ENCODE assay signal across 30 mouse cellular contexts in the genomic region with DNA sequence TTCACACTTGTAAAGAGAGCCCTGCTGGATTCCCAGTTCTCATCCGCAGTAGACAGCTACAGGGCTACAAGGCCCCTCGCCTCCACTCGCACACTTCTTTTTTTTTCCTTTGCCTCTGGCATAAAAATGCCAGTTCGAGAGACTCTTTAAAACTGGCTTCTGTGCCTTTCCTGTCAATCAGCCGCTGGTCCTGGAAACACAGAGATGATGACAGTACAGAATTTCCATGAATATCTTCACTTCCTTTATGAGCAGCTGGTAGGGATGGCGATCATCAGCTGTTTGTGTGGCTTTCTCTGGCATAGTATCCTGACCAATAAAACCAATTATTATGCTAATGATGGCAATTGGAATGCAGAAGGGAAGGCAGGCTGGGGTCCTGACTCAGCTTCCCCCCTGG.
DNase-seq lines count a peak whose midpoint lies in the region; ATAC-seq lines count a peak whose summit lies in the region.
"Had no signal": no experiment of that assay in that cellular context is flagged by ENCODE, and none has a peak within 500 bp of the region (broad histone marks: within the 10 kb centered on the region; RNA-seq: fewer than 3 reads in every experiment).

No protein-coding gene starts in this region.

- WGBS in heart, embryonic 10.5 days, result 64% methylated on average over 6 of the region's 6 CpGs
- WGBS in midbrain, embryonic 14.5 days, result 52% methylated on average over 6 of the region's 6 CpGs
- WGBS in midbrain, embryonic 10.5 days, result 78% methylated on average over 6 of the region's 6 CpGs

- H3K4me1 ChIP-seq in heart, embryonic 10.5 days, result no peaks in the 10 kb centered on the region
- no peaks in the 10 kb centered on the region for H3K4me1 ChIP-seq in midbrain, embryonic 14.5 days (ENCODE audit: control insufficient read depth, insufficient read depth, low read length)
- H3K4me1 ChIP-seq in midbrain, embryonic 10.5 days, result no peaks in the 10 kb centered on the region
- H3K4me1 ChIP-seq: hindbrain, embryonic 10.5 days; intestine, embryonic 15.5 days; liver, embryonic 12.5 days; midbrain, embryonic 12.5 days; neural tube, embryonic 13.5 days; stomach, embryonic 15.5 days had no signal

- no peaks in the 10 kb centered on the region for H3K9me3 ChIP-seq in heart, embryonic 10.5 days
- H3K9me3 ChIP-seq in midbrain, embryonic 14.5 days (ENCODE audit: control insufficient read depth, low read length), result no peaks in the 10 kb centered on the region
- H3K9me3 ChIP-seq in midbrain, embryonic 10.5 days (replicated peaks), result no peaks in the 10 kb centered on the region
- H3K9me3 ChIP-seq: hindbrain, embryonic 10.5 days; intestine, embryonic 15.5 days; liver, embryonic 12.5 days; midbrain, embryonic 12.5 days; neural tube, embryonic 13.5 days; stomach, embryonic 15.5 days had no signal

- no peak overlapping the region for H3K4me2 ChIP-seq in midbrain, embryonic 14.5 days (ENCODE audit: low read length)
- H3K4me2 ChIP-seq: intestine, embryonic 15.5 days; liver, embryonic 12.5 days; midbrain, embryonic 12.5 days; neural tube, embryonic 13.5 days; stomach, embryonic 15.5 days had no signal

- H3K27me3 ChIP-seq in heart, embryonic 10.5 days (ENCODE audit: insufficient read depth, poor library complexity, severe bottlenecking), result no peaks in the 10 kb centered on the region
- H3K27me3 ChIP-seq in midbrain, embryonic 14.5 days (ENCODE audit: control insufficient read depth, insufficient read depth, low read length), result no peaks in the 10 kb centered on the region
- H3K27me3 ChIP-seq in midbrain, embryonic 10.5 days (ENCODE audit: low read depth, poor library complexity, severe bottlenecking), result no peaks in the 10 kb centered on the region
- H3K27me3 ChIP-seq: intestine, embryonic 15.5 days; liver, embryonic 12.5 days; midbrain, embryonic 12.5 days; neural tube, embryonic 13.5 days; stomach, embryonic 15.5 days had no signal

- H3K4me3 ChIP-seq in heart, embryonic 10.5 days, result no peak overlapping the region
- H3K4me3 ChIP-seq in midbrain, embryonic 14.5 days (replicated peaks; ENCODE audit: low read depth, low read length), result no peak overlapping the region
- H3K4me3 ChIP-seq in midbrain, embryonic 10.5 days, result no peak overlapping the region
- H3K4me3 ChIP-seq: gastrocnemius, adult 2 months; heart, adult 2 months; hindbrain, embryonic 10.5 days; intestine, embryonic 15.5 days; liver, embryonic 12.5 days; midbrain, embryonic 12.5 days; neural tube, embryonic 13.5 days; stomach, embryonic 15.5 days had no signal

- peak; percentile 83 for DNase-seq in heart, adult 11 months
- DNase-seq in heart, embryonic 10.5 days (ENCODE audit: low spot score), result no peak
- DNase-seq in midbrain, embryonic 14.5 days, result peak; percentile 26
- DNase-seq in midbrain, embryonic 10.5 days (ENCODE audit: low spot score), result no peak
- DNase-seq in ZHBTc4 (ENCODE audit: low read depth, low spot score), result peak; percentile 6
- DNase-seq in cerebellum, adult 18-20 months, result no peak
- DNase-seq in embryo, embryonic 9.5 days (ENCODE audit: extremely low spot score), result no peak
- DNase-seq: adrenal gland, postnatal 25 days; cerebellum, adult 8-10 months; cerebellum, postnatal 25 days; gastrocnemius, adult 2 months; gastrocnemius, postnatal 36 days; heart, adult 2 months; heart, postnatal 14 days; kidney, adult 2 months; kidney, postnatal 4 days; left cerebral cortex, postnatal 4 days; liver, postnatal 0 days; lung, postnatal 36 days; right cerebral cortex, postnatal 25 days; thymus, postnatal 14 days had no signal

- no peaks in the 10 kb centered on the region for H3K36me3 ChIP-seq in heart, embryonic 10.5 days
- no peaks in the 10 kb centered on the region for H3K36me3 ChIP-seq in midbrain, embryonic 14.5 days (ENCODE audit: control insufficient read depth, insufficient read depth, low read length)
- H3K36me3 ChIP-seq in midbrain, embryonic 10.5 days, result no peaks in the 10 kb centered on the region
- H3K36me3 ChIP-seq: hindbrain, embryonic 10.5 days; intestine, embryonic 15.5 days; liver, embryonic 12.5 days; midbrain, embryonic 12.5 days; neural tube, embryonic 13.5 days; stomach, embryonic 15.5 days had no signal

- no peak overlapping the region for H3K9ac ChIP-seq in midbrain, embryonic 14.5 days (replicated peaks; ENCODE audit: low read length)
- H3K9ac ChIP-seq: intestine, embryonic 15.5 days; liver, embryonic 12.5 days; liver, postnatal 0 days; midbrain, embryonic 12.5 days; neural tube, embryonic 13.5 days; stomach, embryonic 15.5 days had no signal

- no peak overlapping the region for H3K27ac ChIP-seq in heart, embryonic 10.5 days
- no peak overlapping the region for H3K27ac ChIP-seq in midbrain, embryonic 14.5 days (replicated peaks; ENCODE audit: low read depth, low read length)
- no peak overlapping the region for H3K27ac ChIP-seq in midbrain, embryonic 10.5 days (replicated peaks)
- H3K27ac ChIP-seq: gastrocnemius, adult 2 months; heart, adult 2 months; hindbrain, embryonic 10.5 days; intestine, embryonic 15.5 days; kidney, postnatal 0 days; liver, embryonic 12.5 days; midbrain, embryonic 12.5 days; neural tube, embryonic 13.5 days; stomach, embryonic 15.5 days had no signal

- no peak for ATAC-seq in midbrain, embryonic 14.5 days (ENCODE audit: low FRiP score, low TSS enrichment)
- ATAC-seq: CD4-positive, CD25-positive, alpha-beta regulatory T cell, adult 4 months; hindbrain, embryonic 16.5 days; intestine, embryonic 15.5 days; liver, embryonic 12.5 days; liver, postnatal 0 days had no signal

Comparison
In these comparisons a context has a peak if more than half of its experiments do, and no peak if none do; other contexts are left out.
1. DNase-seq: peak in heart, adult 11 months (single experiment), midbrain, embryonic 14.5 days (single experiment) and ZHBTc4 (single experiment); none in heart, embryonic 10.5 days (single experiment), midbrain, embryonic 10.5 days (single experiment), cerebellum, adult 18-20 months (0 of 2) and embryo, embryonic 9.5 days (single experiment).